Mouse (Mus musculus) hindbrain, embryonic 11.5 days (tissue): ENCODE data around the gene Acadvl. TPM values are rescaled to one million over a fixed set of nuclear protein-coding genes. Genes with fewer than 3 reads are reported as not detected.

ENCODE experiments used
- ATAC-seq: fragments of 200-750 bp; cut with Nextera tagmentation; 2 replicates; pipeline ENCODE4 v1.8.0; 2017; ENCODE audit warnings: mild to moderate bottlenecking, moderate TSS enrichment, moderate library complexity; ENCODE audit not compliant: low FRiP score
- DNase-seq: peaks from one replicate; pipeline ENCODE4 v3.0.0-alpha.2; 2015; ENCODE audit warnings: low spot score
- H3K27ac ChIP-seq: fragments of 300-500 bp; sonication (generic); 2 replicates; pipeline ENCODE4 v1.5.1; 2014; ENCODE audit warnings: mild to moderate bottlenecking, low read depth, low read length
- H3K27me3 ChIP-seq: fragments of 300-500 bp; sonication (generic); 2 replicates; pipeline ENCODE4 v1.6.1; 2014; ENCODE audit warnings: mild to moderate bottlenecking, low read length, moderate library complexity, mixed read lengths; ENCODE audit not compliant: control insufficient read depth, insufficient read depth
- H3K36me3 ChIP-seq: fragments of 300-500 bp; sonication (generic); 2 replicates; pipeline ENCODE4 v1.6.1; 2014; ENCODE audit warnings: mild to moderate bottlenecking, low read length, moderate library complexity, mixed read lengths; ENCODE audit not compliant: control insufficient read depth, insufficient read depth
- H3K4me1 ChIP-seq: fragments of 300-500 bp; sonication (generic); replicated peaks from 2 replicates; pipeline ENCODE4 v1.6.1; 2014; ENCODE audit warnings: low read length, mixed read lengths; ENCODE audit not compliant: control insufficient read depth, insufficient read depth
- H3K4me2 ChIP-seq: fragments of 300-500 bp; sonication (generic); replicated peaks from 2 replicates; pipeline ENCODE4 v1.6.1; 2014; ENCODE audit warnings: mild to moderate bottlenecking, low read depth, low read length
- H3K4me3 ChIP-seq: fragments of 300-500 bp; sonication (generic); 2 replicates; pipeline ENCODE4 v1.5.1; 2014; ENCODE audit warnings: low read depth, low read length
- H3K9ac ChIP-seq: fragments of 300-500 bp; sonication (generic); 2 replicates; pipeline ENCODE4 v1.6.1; 2014; ENCODE audit warnings: low read depth, low read length
- H3K9me3 ChIP-seq: fragments of 300-500 bp; sonication (generic); 2 replicates; pipeline ENCODE4 v1.6.1; 2016; ENCODE audit warnings: low read length; ENCODE audit not compliant: control insufficient read depth
- WGBS: fragments of 180-500 bp; shearing (Covaris S2); extraction: QIAGEN DNeasy Blood & Tissue Kit; methylation state at CpG from one replicate; pipeline ENCODE4 v1.1.7; 2014; 5-methylcytosine and 5-hydroxymethylcytosine counted together
- polyA plus RNA-seq: library from polyadenylated mRNA; unstranded; fragments of >200 nt; fragmentation: Nextera tagmentation; extraction: Ambion mirVana; gene quantifications from 2 replicates; pipeline ENCODE4 v1.2.1, GENCODE M21; 2014

Acadvl gene
- 45.1 and 52.1 TPM in 2 replicates for polyA plus RNA-seq

DNA sequence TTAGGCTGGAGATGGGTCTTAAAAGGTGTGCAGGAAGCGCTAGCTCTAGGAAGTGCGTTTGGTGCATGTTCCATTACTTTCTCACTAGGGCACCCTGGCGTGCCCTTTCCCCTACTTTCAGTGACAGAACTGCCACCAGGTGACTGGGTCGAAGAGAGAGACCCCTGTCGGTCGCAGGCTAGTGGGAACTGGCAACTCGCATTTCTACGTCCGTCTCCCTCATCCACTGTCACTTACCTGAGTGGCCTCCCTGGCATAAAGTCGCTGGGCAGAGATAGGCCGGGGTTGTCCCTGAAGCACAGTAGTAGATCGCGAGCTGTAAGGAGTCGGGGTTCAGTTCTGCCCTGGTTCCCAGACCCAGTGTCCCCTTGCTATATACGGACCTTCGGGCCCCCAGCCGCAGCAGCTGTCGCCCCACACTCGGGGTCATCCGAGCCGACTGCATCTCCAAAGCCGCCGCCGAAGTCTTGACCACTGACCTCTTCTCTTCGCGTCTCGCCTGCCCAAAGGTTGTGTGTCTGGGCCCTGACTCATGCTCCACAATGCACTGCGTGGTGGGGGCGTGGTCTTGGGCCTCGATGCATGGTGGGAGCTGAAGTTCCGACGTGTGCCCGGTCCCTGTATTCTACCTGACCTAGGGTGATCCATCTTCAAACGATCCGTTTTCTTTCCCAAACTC is at the start of gene Acadvl:
Gene Acadvl (minus strand): TSS at position 532 of the 679 bp plus-strand sequence.
- Histone ChIP-seq H3K4me3 (peak within 1 kb of the TSS; percentile 41), H3K27ac (peak within 1 kb of the TSS; percentile 31; the same call in 1 of the 2 replicates), H3K27me3 (no peaks in the 10 kb centered on the region), H3K9ac (peak within 1 kb of the TSS; percentile 45), H3K4me2 (peak within 1 kb of the TSS; percentile 51), H3K36me3 (peaks cover 10% of the 10 kb centered on the region), H3K4me1 (peaks cover 11% of the 10 kb centered on the region), H3K9me3 (no peaks in the 10 kb centered on the region)
- ATAC-seq (peak; percentile 77), DNase-seq (peak; percentile 90)
- WGBS, result 1% methylated on average over 35 of the region's 35 CpGs

DNA sequence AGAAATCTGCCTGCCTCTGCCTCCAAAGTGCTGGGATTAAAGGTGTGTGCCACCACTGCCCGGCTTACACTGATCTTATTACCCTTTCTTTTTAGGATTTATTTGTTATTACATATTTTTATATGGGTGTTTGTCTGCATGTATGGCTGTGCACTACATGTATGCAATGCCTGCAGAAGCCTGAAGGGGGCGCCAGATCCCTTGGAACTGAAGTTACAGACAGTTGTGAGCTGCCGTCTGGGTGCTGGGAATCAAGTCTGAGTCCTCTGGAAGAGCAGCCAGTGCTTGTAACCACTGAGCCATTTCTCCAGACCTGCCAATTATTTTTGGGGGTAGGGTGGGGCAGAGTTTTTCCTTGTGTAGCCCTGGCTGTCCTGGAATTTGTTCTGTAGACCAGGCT is 47.8 kb upstream of the Acadvl start:
- Histone ChIP-seq H3K9ac (no peak overlapping the region), H3K4me3 (no peak overlapping the region), H3K4me2 (no peak overlapping the region), H3K9me3 (no peaks in the 10 kb centered on the region), H3K27me3 (no peaks in the 10 kb centered on the region), H3K4me1 (no peaks in the 10 kb centered on the region; the same call in 1 of the 2 replicates), H3K27ac (no peak overlapping the region), H3K36me3 (no peaks in the 10 kb centered on the region)
- 64% methylated on average over 3 of the region's 3 CpGs for WGBS
- DNase-seq (no peak), ATAC-seq (no peak)

- H3K27ac ChIP-seq, result no peak overlapping the region
- H3K27me3 ChIP-seq, result no peaks in the 10 kb centered on the region
- H3K9me3 ChIP-seq, result no peaks in the 10 kb centered on the region
- 0 out of 2 replicates have a peak, but pooled peaks cover 2% of the 10 kb centered on the region for H3K4me1 ChIP-seq
- DNase-seq (no peak), ATAC-seq (no peak)
- H3K4me3 ChIP-seq, result no peak overlapping the region
- no peak overlapping the region for H3K4me2 ChIP-seq
- 69% methylated on average over 6 of the region's 6 CpGs for WGBS
- H3K9ac ChIP-seq, result no peak overlapping the region
- H3K36me3 ChIP-seq, result no peaks in the 10 kb centered on the region
Measured at GRCm38 (mm10) chr11:70059930-70060329, 44.7 kb upstream of the Acadvl start.

DNA sequence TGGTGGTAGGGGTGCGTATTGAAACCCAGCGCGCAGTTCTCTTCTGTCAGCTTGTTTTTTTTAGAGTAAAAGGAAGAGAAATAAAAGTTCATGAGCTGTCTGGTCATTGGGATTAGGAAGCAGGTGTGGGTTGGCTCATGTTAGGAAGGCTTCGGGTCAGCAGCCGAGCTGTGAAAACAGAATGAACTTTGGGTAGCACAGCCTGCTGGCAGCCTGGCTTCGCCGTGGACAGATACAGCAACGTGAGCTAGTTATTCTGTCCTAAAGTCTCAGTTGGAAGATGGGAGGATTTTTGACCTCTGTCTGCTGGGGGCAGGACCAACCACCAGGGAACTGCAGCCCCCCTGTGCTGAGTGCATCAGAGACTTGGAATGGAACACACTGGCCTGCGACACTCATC is 42.6 kb upstream of the Acadvl start:
- no peaks in the 10 kb centered on the region for H3K9me3 ChIP-seq
- H3K27me3 ChIP-seq, result no peaks in the 10 kb centered on the region
- no peak overlapping the region for H3K9ac ChIP-seq
- H3K4me3 ChIP-seq, result no peak overlapping the region
- DNase-seq, result no peak
- WGBS, result 75% methylated on average over 9 of the region's 9 CpGs
- no peak overlapping the region for H3K4me2 ChIP-seq
- no peaks in the 10 kb centered on the region for H3K36me3 ChIP-seq
- H3K27ac ChIP-seq, result no peak overlapping the region
- H3K4me1 ChIP-seq, result 0 out of 2 replicates have a peak, but pooled peaks cover 2% of the 10 kb centered on the region
- no peak for ATAC-seq

DNA sequence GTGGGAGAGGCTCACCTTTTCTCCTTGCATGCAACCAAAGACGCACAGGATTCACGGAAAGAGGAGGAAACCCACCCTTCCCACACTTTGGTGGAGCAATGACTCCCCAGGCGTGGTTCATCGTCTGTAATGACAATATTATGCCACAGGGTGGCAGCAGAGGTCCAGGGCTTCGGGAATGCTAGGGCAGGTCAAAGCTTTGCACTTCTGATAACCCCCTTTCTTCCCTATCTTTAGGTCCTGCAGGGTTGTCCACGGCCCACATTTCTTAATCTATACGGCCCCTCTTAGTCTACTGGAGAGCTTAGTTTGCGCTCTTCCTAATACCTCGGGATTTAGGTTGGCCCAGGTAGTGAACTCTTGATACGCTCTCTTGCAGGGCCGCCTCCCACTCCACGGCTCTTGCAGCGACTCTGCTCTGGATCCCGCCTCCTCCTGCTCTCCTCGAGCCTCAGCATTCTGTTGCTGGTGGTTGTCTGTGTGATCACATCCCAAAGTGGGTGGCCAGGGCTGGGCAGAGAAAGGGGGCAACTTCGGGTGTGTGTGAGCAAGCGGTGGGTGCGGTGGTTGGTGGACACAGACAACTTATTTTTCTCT is 40.5 kb upstream of the Acadvl start:
- no peaks in the 10 kb centered on the region for H3K9me3 ChIP-seq
- H3K27ac ChIP-seq, result no peak overlapping the region
- 28% methylated on average over 18 of the region's 18 CpGs for WGBS
- H3K4me3 ChIP-seq, result no peak overlapping the region
- H3K4me2 ChIP-seq, result 0 out of 2 replicates have a peak overlapping the region, but pooled peaks have one; percentile 3
- 0 out of 2 replicates have a peak, but pooled peaks have one; percentile 40 for ATAC-seq
- no peak overlapping the region for H3K9ac ChIP-seq
- 0 out of 2 replicates have a peak, but pooled peaks cover 2% of the 10 kb centered on the region for H3K4me1 ChIP-seq
- no peaks in the 10 kb centered on the region for H3K27me3 ChIP-seq
- H3K36me3 ChIP-seq, result no peaks in the 10 kb centered on the region
- peak; percentile 90 for DNase-seq

DNA sequence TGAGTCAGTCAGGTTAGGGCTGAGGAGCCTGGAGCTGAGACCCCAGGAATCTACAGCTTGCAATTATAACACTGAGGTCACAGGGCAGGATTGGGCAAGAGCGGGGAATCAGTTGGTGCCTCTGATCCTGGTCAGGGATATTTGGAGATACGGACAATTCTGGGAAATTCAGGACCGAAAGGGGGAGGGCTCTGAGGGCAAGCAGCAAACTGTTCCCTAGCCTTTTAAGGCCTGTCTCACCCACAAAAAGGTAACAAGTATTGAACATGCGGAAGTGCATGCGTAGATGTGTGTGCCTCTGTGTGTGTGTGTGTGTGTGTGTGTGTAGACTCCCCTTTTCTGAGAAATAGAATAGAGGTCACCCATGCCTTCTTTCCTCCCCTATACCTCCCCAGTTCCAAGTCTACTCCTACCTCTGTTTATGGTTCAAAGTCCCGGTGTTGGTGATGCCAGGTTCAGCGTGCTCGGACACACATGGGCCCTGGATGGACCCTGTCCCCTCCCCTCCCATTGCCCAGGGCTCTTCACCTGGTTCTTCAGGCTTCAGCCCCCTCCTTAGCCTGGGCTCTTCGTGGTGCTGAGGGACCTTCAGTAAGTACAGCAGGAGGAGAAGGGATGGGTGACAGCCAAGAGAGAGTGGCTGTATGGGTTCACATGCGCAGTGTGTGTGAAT is 38.8 kb upstream of the Acadvl start, which contains the start of gene Asgr1:
Gene Asgr1 (plus strand): TSS at position 188 of the 673 bp plus-strand sequence.
- Histone ChIP-seq H3K27me3 (no peaks in the 10 kb centered on the region), H3K4me1 (0 out of 2 replicates have a peak, but pooled peaks cover 2% of the 10 kb centered on the region), H3K9me3 (no peaks in the 10 kb centered on the region), H3K36me3 (no peaks in the 10 kb centered on the region), H3K27ac (no peak within 1 kb of the TSS), H3K4me3 (no peak within 1 kb of the TSS), H3K9ac (no peak within 1 kb of the TSS), H3K4me2 (no peak within 1 kb of the TSS)
- 88% methylated on average over 10 of the region's 10 CpGs for WGBS
- no peak for ATAC-seq
- no peak for DNase-seq

- H3K4me2 ChIP-seq, result no peak overlapping the region
- WGBS, result 84% methylated on average over 7 of the region's 7 CpGs
- no peak for DNase-seq
- no peak for ATAC-seq
- no peak overlapping the region for H3K9ac ChIP-seq
- H3K9me3 ChIP-seq, result no peaks in the 10 kb centered on the region
- no peaks in the 10 kb centered on the region for H3K27me3 ChIP-seq
- H3K4me1 ChIP-seq, result 0 out of 2 replicates have a peak, but pooled peaks cover 2% of the 10 kb centered on the region
- no peaks in the 10 kb centered on the region for H3K36me3 ChIP-seq
- no peak overlapping the region for H3K27ac ChIP-seq
- no peak overlapping the region for H3K4me3 ChIP-seq
Measured at GRCm38 (mm10) chr11:70053156-70053555, 37.9 kb upstream of the Acadvl start.

GRCm38 (mm10) chr11:70049816-70050215 is 34.6 kb upstream of the Acadvl start:
- no peak overlapping the region for H3K9ac ChIP-seq
- no peak overlapping the region for H3K4me2 ChIP-seq
- WGBS, result 54% methylated on average over 10 of the region's 10 CpGs
- H3K36me3 ChIP-seq, result no peaks in the 10 kb centered on the region
- no peak overlapping the region for H3K27ac ChIP-seq
- H3K4me1 ChIP-seq, result no peaks in the 10 kb centered on the region
- no peak for DNase-seq
- no peak overlapping the region for H3K4me3 ChIP-seq
- no peaks in the 10 kb centered on the region for H3K9me3 ChIP-seq
- no peaks in the 10 kb centered on the region for H3K27me3 ChIP-seq
- ATAC-seq, result no peak
